Mouse (Mus musculus) embryonic facial prominence, embryonic 11.5 days (tissue): ENCODE measurements around the gene Fam118a. TPM values are rescaled to one million over a fixed set of nuclear protein-coding genes. Genes with fewer than 3 reads are reported as not detected.
A peak's percentile ranks its signal among the peaks of the same experiment; 100 is the strongest.
"Not testable (repeated sequence)": the region's sequence is repeated elsewhere in the genome, so short reads cannot be mapped to it uniquely, and the experiment has no call there.

Source experiments
- ATAC-seq: fragments of 200-750 bp; cut with Nextera tagmentation; replicated peaks from 2 replicates; pipeline ENCODE4 v1.8.0; 2017; ENCODE audit warnings: low read depth; ENCODE audit not compliant: insufficient number of reproducible peaks, low FRiP score, low TSS enrichment
- DNase-seq: peaks from one replicate; pipeline ENCODE4 v3.0.0-alpha.2; 2015; ENCODE audit warnings: low spot score
- H3K27ac ChIP-seq: fragments of 300-500 bp; sonication (generic); replicated peaks from 2 replicates; pipeline ENCODE4 v1.5.1; 2014; ENCODE audit warnings: mild to moderate bottlenecking, low read depth, low read length, control low read depth
- H3K27me3 ChIP-seq: fragments of 300-500 bp; sonication (generic); 2 replicates; pipeline ENCODE4 v1.6.1; 2014; ENCODE audit warnings: mild to moderate bottlenecking, low read length, moderate library complexity, mixed read lengths; ENCODE audit not compliant: control insufficient read depth, insufficient read depth
- H3K36me3 ChIP-seq: fragments of 300-500 bp; sonication (generic); replicated peaks from 2 replicates; pipeline ENCODE4 v1.6.1; 2014; ENCODE audit warnings: low read depth, mild to moderate bottlenecking, low read length, moderate library complexity, mixed read lengths; ENCODE audit not compliant: control insufficient read depth, insufficient read depth
- H3K4me1 ChIP-seq: fragments of 300-500 bp; sonication (generic); 2 replicates; pipeline ENCODE4 v1.6.1; 2014; ENCODE audit warnings: low read length, mixed read lengths; ENCODE audit not compliant: control insufficient read depth, insufficient read depth
- H3K4me2 ChIP-seq: fragments of 300-500 bp; sonication (generic); 2 replicates; pipeline ENCODE4 v1.6.1; 2014; ENCODE audit warnings: low read depth, mild to moderate bottlenecking, control low read depth, low read length, moderate library complexity
- H3K4me3 ChIP-seq: fragments of 300-500 bp; sonication (generic); 2 replicates; pipeline ENCODE4 v1.5.1; 2014; ENCODE audit warnings: low read depth, low read length, control low read depth
- H3K9ac ChIP-seq: fragments of 300-500 bp; sonication (generic); replicated peaks from 2 replicates; pipeline ENCODE4 v1.6.1; 2014; ENCODE audit warnings: mild to moderate bottlenecking, control low read depth, low read length
- H3K9me3 ChIP-seq: fragments of 300-500 bp; sonication (generic); replicated peaks from 2 replicates; pipeline ENCODE4 v1.6.1; 2016; ENCODE audit warnings: mild to moderate bottlenecking, low read length, inconsistent platforms, mixed read lengths; ENCODE audit not compliant: control insufficient read depth
- WGBS: fragments of 180-500 bp; shearing (Covaris S2); extraction: QIAGEN DNeasy Blood & Tissue Kit; methylation state at CpG from one replicate; pipeline ENCODE4 v1.1.7; 2014; 5-methylcytosine and 5-hydroxymethylcytosine counted together
- polyA plus RNA-seq: library from polyadenylated mRNA; unstranded; fragments of >200 nt; fragmentation: Nextera tagmentation; extraction: Ambion mirVana; gene quantifications from 2 replicates; pipeline ENCODE4 v1.2.1, GENCODE M21; 2014

Gene Fam118a
- 26.1 and 26.3 TPM in 2 replicates for polyA plus RNA-seq

- H3K9me3 ChIP-seq, H3K4me1 ChIP-seq, ATAC-seq, DNase-seq, H3K27ac ChIP-seq, H3K36me3 ChIP-seq, H3K9ac ChIP-seq, H3K27me3 ChIP-seq, H3K4me2 ChIP-seq, H3K4me3 ChIP-seq: not testable (repeated sequence)
- WGBS, result 60% methylated on average over 1 of the region's 1 CpGs
Measured at GRCm38 (mm10) chr15:85028648-85029047, at the start of gene Fam118a. Gene Fam118a, plus strand, starts transcription at chr15:85028948.

GRCm38 (mm10) chr15:84981609-84982313, 47.0 kb upstream of the Fam118a start:
- Histone ChIP-seq H3K27me3 (no peaks in the 10 kb centered on the region), H3K36me3 (no peaks in the 10 kb centered on the region), H3K4me3 (no peak overlapping the region), H3K9me3 (no peaks in the 10 kb centered on the region), H3K4me2 (no peak overlapping the region), H3K27ac (no peak overlapping the region), H3K4me1 (no peaks in the 10 kb centered on the region), H3K9ac (no peak overlapping the region)
- WGBS, result 86% methylated on average over 9 of the region's 9 CpGs
- ATAC-seq, result no peak
- no peak for DNase-seq

GRCm38 (mm10) chr15:84982888-84983287, 45.9 kb upstream of the Fam118a start:
- H3K27ac ChIP-seq, result no peak overlapping the region
- no peak overlapping the region for H3K9ac ChIP-seq
- H3K27me3 ChIP-seq, result no peaks in the 10 kb centered on the region
- no peak overlapping the region for H3K4me3 ChIP-seq
- H3K36me3 ChIP-seq, result no peaks in the 10 kb centered on the region
- no peak overlapping the region for H3K4me2 ChIP-seq
- no peaks in the 10 kb centered on the region for H3K9me3 ChIP-seq
- no peaks in the 10 kb centered on the region for H3K4me1 ChIP-seq
- 79% methylated on average over 3 of the region's 3 CpGs for WGBS
- DNase-seq, result no peak
- ATAC-seq, result no peak

GRCm38 (mm10) chr15:84983721-84984120, 45.0 kb upstream of the Fam118a start:
- DNase-seq, result no peak
- no peaks in the 10 kb centered on the region for H3K27me3 ChIP-seq
- no peak for ATAC-seq
- H3K36me3 ChIP-seq, result no peaks in the 10 kb centered on the region
- no peak overlapping the region for H3K9ac ChIP-seq
- no peak overlapping the region for H3K4me3 ChIP-seq
- H3K27ac ChIP-seq, result no peak overlapping the region
- no peak overlapping the region for H3K4me2 ChIP-seq
- WGBS, result 80% methylated on average over 7 of the region's 7 CpGs
- H3K4me1 ChIP-seq, result no peaks in the 10 kb centered on the region
- no peaks in the 10 kb centered on the region for H3K9me3 ChIP-seq

- H3K27me3 ChIP-seq, result no peaks in the 10 kb centered on the region
- WGBS, result 88% methylated on average over 12 of the region's 12 CpGs
- H3K27ac ChIP-seq, result no peak overlapping the region
- no peak for DNase-seq
- no peak overlapping the region for H3K4me2 ChIP-seq
- H3K9ac ChIP-seq, result no peak overlapping the region
- H3K4me1 ChIP-seq, result no peaks in the 10 kb centered on the region
- no peak overlapping the region for H3K4me3 ChIP-seq
- H3K36me3 ChIP-seq, result no peaks in the 10 kb centered on the region
- no peaks in the 10 kb centered on the region for H3K9me3 ChIP-seq
- ATAC-seq, result no peak
Measured at GRCm38 (mm10) chr15:84985516-84986160, 43.1 kb upstream of the Fam118a start.

GRCm38 (mm10) chr15:84986171-84987019, 42.4 kb upstream of the Fam118a start:
- ATAC-seq, result no peak
- peak overlapping the region; percentile 81 for H3K4me3 ChIP-seq
- DNase-seq, result no peak
- no peaks in the 10 kb centered on the region for H3K9me3 ChIP-seq
- H3K27ac ChIP-seq, result no peak overlapping the region
- peak overlapping the region; percentile 81 for H3K4me2 ChIP-seq
- no peaks in the 10 kb centered on the region for H3K36me3 ChIP-seq
- H3K4me1 ChIP-seq, result no peaks in the 10 kb centered on the region
- peak overlapping the region; percentile 94 for H3K9ac ChIP-seq
- WGBS, result 69% methylated on average over 4 of the region's 4 CpGs
- H3K27me3 ChIP-seq, result no peaks in the 10 kb centered on the region

GRCm38 (mm10) chr15:84987020-84987815, 41.5 kb upstream of the Fam118a start:
- no peaks in the 10 kb centered on the region for H3K27me3 ChIP-seq
- no peak overlapping the region; the same call in 1 of the 2 replicates for H3K27ac ChIP-seq
- under 1% methylated on average over 47 of the region's 53 CpGs for WGBS
- H3K4me2 ChIP-seq, result peak overlapping the region; percentile 81
- no peaks in the 10 kb centered on the region for H3K36me3 ChIP-seq
- peak overlapping the region; percentile 81 for H3K4me3 ChIP-seq
- no peaks in the 10 kb centered on the region for H3K4me1 ChIP-seq
- DNase-seq (peak; percentile 28), ATAC-seq (peak; percentile 53)
- no peaks in the 10 kb centered on the region for H3K9me3 ChIP-seq
- peak overlapping the region; percentile 94 for H3K9ac ChIP-seq
